Mouse (Mus musculus): ENCODE data around the gene Myg1.

DNA sequence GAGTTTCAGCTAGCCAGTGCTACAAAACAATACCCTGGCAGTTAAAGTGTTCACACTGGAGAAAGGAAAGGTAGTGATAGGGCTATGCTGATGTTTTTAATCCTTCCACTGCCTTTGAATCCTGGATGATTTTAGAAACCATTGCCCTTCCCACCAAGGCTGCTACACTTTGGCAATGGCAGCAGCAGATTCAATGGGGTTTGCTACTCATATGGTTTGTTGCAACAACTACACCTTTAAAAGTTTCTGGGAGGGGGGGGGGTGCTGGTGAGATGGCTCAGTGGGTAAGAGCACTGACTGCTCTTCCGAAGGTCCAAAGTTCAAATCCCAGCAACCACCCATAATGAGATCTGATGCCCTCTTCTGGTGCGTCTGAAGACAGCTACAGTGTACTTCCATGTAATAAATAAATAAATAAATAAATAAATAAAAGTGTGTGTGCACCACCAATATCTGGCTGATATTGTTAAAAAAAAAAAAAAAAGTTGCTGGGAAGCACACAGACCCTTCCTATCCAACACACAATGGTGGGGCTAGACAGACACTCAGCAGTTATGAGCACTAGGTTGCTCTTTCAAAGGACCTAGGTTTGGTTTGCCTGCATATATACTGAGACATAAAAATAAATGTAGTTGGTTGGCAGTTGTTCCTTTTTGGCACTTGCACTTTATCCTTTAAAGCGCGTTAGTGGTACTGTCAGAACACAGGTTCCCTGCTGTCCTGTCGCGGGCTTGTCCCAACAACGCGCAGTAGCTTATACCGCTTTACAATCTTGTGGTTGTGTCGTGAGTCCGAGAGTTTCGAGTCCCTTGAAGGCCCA is 6.6 kb upstream of the Myg1 start:
- TF ChIP-seq CTCF (IDR thresholded peaks at IDR 0.05) (no peak), EP300 (IDR thresholded peaks at IDR 0.05) (no peak)
